Mouse (Mus musculus) heart, postnatal 0 days (tissue): ENCODE results near the gene Hist3h2a.

Experiments
- CTCF ChIP-seq: IDR thresholded peaks from 2 replicates; pipeline ENCODE4 v1.5.1; 2016; ENCODE audit warnings: antibody characterized with exemption, control low read depth, low read depth
- EP300 ChIP-seq: IDR thresholded peaks from 2 replicates; pipeline ENCODE4 v1.6.1; 2016; ENCODE audit warnings: antibody characterized with exemption, low read depth

- TF ChIP-seq EP300 (no peak), CTCF (no peak)
Measured at GRCm38 (mm10) chr11:58980381-58980990, 26.0 kb downstream of the Hist3h2a start.
